Mouse (Mus musculus): ENCODE results near the gene Trpm1.

Gene Trpm1

GRCm38 (mm10) chr7:64163890-64164289 lies 10.3 kb downstream of the Trpm1 start:
- no peak for DNase-seq (ENCODE audit: low read depth)

DNA sequence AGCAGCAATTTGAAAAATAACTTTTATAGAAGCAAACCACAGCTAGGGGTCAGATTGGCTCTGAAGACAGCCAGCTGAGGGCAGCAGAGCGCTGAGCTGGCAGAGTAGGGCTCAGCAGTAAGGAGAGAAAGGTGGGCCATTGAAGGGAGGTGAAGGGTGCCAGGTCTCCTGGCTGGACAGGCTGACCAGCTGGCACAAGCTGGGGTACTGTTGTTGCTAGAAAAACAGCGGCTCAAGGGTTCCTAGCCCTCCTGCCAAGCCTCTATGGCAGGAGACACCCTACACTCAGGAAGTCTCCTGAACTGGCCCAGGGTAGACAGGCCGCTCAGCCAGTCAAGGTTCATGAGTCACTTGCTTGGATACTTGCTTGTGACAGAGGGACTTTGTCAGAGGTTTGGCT lies 11.4 kb downstream of the Trpm1 start:
- DNase-seq (ENCODE audit: low read depth), result peak; percentile 85

DNA sequence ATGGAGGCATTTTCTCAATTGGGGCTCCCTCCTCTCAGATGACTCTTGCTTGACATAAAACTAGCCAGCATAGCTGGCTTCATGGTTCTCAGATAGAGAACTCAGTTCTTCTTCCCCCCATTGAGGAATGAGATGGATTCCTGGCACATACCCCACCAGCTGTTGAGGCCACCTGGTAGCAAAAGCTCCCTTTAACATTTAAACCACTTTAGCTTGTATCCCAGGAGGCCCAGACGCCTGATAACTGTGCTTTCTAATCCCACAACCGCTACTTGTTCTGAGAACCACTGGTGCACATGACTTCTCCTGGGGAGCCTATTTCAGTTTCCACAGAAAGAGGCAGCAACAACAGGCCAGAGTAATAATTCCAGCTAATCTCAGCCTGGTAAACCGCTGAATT lies 12.4 kb downstream of the Trpm1 start:
- no peak for DNase-seq (ENCODE audit: low read depth)

DNA sequence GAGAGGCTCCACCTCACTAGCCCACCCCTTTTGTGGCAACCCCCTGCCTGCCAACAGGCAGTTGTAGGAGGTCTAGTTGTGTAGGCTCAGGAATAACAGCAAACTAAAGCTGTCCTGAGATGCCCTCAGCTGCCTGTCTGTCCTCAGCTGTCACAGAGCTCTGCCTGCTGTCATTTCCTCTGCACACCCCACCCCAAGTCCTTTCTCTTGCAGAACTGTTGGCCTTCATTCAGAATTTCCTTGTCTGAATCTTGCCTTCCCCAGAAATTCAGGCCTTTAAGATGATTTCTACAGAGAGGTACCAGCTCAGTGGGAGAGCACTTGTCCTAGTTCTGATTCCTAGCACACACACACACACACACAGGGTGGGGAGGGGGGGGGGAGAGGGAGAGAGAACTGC lies 13.1 kb downstream of the Trpm1 start:
- DNase-seq (ENCODE audit: low read depth), result no peak

- peak; percentile 33 for DNase-seq (ENCODE audit: low read depth)
Measured at GRCm38 (mm10) chr7:64179310-64179709, 25.7 kb downstream of the Trpm1 start.

DNA sequence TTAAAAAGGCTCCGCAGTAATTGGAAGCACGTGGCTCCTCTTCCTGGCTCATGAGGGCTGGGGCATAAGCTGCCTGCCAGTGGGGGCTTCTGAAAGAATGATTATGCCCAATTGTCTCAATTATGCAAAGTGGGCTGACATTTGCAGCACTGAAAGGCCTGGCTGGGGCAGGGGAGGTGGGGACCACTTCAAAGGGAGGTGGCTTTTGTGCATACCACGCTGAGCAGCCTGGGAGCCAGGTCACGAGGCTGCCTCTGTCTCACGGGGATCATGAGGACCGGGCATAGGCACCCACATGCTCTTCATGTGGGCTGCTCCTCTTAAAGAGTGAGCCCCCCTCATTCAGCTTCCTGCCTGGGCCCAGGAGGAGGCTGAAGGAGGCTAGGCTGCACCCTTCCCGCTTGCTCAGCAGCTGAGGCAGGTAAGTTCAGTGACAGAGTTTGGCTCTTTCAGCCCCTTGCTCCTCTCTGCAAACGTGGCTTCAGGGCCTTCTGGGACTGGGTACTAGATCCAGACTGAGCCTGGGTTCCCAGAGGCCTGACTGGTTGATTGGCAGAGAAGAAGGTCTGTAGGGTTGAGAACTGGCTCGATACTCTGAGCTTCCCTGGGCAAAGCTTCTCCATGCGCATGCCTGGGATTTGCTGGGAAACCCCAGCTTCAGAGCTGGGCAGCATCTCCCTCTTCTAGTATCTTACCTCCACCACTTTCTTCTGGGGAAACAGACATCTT lies 31.7 kb downstream of the Trpm1 start:
- no peak for DNase-seq (ENCODE audit: low read depth)

GRCm38 (mm10) chr7:64185932-64186312 lies 32.3 kb downstream of the Trpm1 start:
- DNase-seq (ENCODE audit: low read depth), result no peak

GRCm38 (mm10) chr7:64192261-64192943 lies 38.8 kb downstream of the Trpm1 start:
- peak; percentile 77 for DNase-seq (ENCODE audit: low read depth)

DNA sequence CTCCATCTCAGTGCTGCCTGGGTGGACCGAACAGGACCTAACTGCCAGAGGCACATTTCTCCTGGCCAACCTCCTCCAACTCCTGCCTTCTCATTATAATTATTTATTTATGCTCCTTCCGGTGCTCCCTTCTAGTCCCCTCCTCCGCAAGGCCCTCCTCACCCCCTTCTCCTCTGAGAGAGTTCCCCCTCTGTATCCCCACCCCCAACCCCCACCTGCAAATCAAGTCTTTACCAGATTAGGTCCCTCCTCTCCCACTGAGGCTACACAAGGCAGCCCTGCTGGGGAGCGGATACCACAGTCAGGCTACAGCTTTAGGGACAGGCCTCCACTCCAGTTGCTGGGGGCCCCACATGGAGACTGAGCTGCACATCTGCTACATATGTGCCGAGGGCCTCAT lies 39.8 kb downstream of the Trpm1 start:
- no peak for DNase-seq (ENCODE audit: low read depth)

DNA sequence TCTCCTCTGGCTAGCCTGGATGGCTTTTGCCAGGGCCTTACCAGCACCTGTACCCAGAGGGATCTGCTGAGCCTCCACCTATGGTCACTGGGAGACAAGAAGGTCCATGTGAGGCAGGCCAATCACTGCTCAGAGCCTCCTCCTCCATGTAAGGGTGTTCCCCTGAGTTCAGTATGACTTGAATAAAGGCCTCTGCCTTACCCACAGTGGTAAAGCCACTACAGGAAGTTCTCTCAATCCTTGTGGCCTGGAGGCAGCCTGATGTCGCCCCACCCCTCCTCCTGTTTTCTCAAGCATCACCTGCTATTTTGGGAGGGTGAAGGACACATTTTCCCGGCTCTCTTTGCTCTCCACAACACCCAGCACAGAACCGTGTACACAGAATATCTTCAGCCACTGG lies 42.5 kb downstream of the Trpm1 start:
- no peak for DNase-seq (ENCODE audit: low read depth)

DNA sequence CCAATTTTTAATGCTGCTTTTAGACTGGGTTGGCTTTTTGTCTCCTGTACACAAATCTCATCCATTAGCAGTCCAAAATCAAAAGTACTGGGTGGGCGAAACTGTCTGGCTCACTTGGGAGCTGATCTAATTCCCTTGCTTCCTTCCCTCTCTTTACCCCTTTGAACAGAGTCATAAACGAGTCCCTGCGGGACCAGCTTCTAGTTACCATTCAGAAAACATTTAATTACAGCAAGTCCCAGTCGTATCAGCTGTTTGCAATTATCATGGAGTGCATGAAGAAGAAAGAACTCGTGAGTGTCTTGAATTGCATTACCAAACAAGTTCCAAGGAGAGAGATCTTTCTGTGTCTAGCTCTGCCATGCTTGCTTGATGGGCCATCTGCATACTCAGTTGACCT lies 55.1 kb downstream of the Trpm1 start:
- no peak for DNase-seq (ENCODE audit: low read depth)

DNA sequence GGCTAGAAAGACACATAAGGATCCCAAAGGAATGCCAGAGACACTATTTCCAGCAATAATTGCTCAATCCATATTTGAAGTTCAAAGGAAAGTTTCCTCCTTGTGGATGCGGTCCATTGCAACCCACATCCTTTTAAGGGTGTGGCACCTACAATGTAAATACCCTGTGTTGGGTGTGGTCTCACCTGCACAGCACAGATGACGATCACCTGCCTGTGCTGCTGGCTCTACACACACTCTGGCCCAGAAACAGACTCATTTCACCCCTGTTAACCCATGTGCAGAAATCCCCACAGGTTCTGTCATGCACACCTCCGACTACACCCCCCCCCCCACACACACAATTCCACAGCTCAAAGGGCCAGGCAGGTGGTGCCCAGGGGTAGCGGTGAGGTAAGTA lies 59.2 kb downstream of the Trpm1 start:
- no peak for DNase-seq (ENCODE audit: low read depth)

GRCm38 (mm10) chr7:64214066-64214465 lies 60.4 kb downstream of the Trpm1 start:
- DNase-seq (ENCODE audit: low read depth), result peak; percentile 76

DNA sequence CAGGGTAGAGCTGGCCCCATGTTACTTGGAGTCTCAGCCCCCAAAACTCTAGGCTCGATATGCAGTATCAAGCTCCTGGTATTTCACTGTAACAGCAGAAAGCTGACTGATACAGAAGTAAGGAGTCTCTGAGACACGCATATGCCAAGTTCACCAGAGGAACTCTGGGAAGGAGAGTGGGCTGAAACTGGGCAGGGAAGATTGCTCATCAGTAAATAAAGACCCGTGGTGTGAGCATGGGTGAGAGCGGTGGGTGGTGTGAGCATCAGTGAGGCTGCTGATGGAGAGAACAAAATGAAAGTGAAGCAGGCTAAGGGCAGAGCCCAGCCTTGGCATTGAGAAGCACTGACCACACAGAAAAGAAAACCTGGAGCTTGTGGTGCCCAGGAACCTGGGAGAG lies 62.0 kb downstream of the Trpm1 start:
- no peak for DNase-seq (ENCODE audit: low read depth)

GRCm38 (mm10) chr7:64217428-64217827 lies 63.8 kb downstream of the Trpm1 start:
- DNase-seq (ENCODE audit: low read depth), result no peak

DNA sequence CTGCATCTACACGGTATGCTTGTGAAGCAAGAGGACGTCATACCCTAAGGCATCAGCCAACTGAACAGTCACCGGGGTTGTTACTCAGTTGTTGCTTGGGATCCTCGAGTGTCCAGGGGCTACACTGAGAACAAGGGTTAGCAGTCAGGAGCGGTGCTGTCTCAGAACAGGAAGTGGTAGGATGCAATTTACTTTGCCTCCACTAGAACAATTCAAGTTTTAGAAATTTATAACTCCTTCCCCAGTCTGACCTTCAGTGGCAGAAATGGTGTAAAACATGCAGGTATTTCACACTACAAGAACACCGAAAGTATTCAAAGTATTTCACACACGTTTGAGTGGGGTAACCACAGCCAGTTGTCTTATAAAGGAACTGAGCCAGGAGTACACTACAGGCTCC lies 66.1 kb downstream of the Trpm1 start:
- DNase-seq (ENCODE audit: low read depth), result no peak

GRCm38 (mm10) chr7:64223215-64223614 lies 69.6 kb downstream of the Trpm1 start:
- DNase-seq (ENCODE audit: low read depth), result no peak

GRCm38 (mm10) chr7:64226339-64227194 lies 72.9 kb downstream of the Trpm1 start:
- peak; percentile 83 for DNase-seq (ENCODE audit: low read depth)

- no peak for DNase-seq (ENCODE audit: low read depth)
Measured at GRCm38 (mm10) chr7:64227586-64227985, 74.0 kb downstream of the Trpm1 start.

DNA sequence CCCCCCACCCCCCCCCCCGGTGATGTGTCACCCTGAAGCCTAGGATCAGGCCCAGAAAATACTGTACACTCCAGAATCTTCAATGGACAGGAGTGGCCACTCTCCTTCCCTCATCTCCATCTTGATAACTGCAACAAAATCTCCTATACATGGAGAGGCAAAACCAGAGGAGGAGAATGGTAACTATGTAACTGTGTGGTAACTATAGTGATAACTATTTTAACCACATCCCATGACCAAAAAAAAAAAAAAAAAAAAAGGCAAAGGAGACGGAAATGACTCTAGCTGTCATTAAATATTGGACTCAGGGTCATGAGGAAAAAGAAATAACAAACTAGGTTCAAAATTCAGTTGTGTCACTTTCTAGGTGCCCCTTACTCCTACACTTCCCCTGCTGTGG lies 74.7 kb downstream of the Trpm1 start:
- no peak for DNase-seq (ENCODE audit: low read depth)

GRCm38 (mm10) chr7:64229911-64230310 lies 76.3 kb downstream of the Trpm1 start:
- no peak for DNase-seq (ENCODE audit: low read depth)

- no peak for DNase-seq (ENCODE audit: low read depth)
Measured at GRCm38 (mm10) chr7:64231001-64231400, 77.4 kb downstream of the Trpm1 start.

DNA sequence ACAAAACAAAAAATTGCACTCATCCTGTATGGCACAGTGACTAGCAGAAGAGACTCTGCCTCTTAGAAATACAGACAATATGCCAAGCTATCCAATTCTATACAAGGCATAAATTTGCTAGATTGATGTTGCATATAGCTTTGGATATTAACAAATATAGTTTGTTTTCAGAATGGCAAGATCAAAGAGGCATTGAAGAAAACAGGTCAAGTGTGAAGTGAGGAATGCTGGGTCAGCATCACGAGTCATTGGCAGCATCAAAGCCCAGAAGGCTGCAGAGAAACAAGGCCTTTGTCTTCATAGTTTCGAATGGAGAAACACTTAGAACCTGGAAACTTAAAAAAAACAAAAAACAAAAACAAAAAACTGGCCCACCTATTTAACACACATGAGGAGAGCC lies 78.4 kb downstream of the Trpm1 start:
- DNase-seq (ENCODE audit: low read depth), result no peak
